Mouse (Mus musculus) midbrain, embryonic 10.5 days (tissue): ENCODE measurements around the gene Baiap2. TPM values are rescaled to one million over a fixed set of nuclear protein-coding genes. Genes with fewer than 3 reads are reported as not detected.

Source experiments
- DNase-seq: peaks from one replicate; pipeline ENCODE4 v3.0.0-alpha.2; 2017; ENCODE audit warnings: low spot score
- H3K27ac ChIP-seq: fragments of 300-500 bp; sonication (generic); replicated peaks from 2 replicates; pipeline ENCODE4 v1.5.1; 2016; ENCODE audit warnings: mild to moderate bottlenecking
- H3K27me3 ChIP-seq: fragments of 300-500 bp; sonication (generic); 2 replicates; pipeline ENCODE4 v1.6.1; 2016; ENCODE audit warnings: low read depth, mild to moderate bottlenecking; ENCODE audit not compliant: poor library complexity, severe bottlenecking
- H3K36me3 ChIP-seq: fragments of 300-500 bp; sonication (generic); 2 replicates; pipeline ENCODE4 v1.6.1; 2016; ENCODE audit warnings: mild to moderate bottlenecking, moderate library complexity
- H3K4me1 ChIP-seq: fragments of 300-500 bp; sonication (generic); 2 replicates; pipeline ENCODE4 v1.6.1; 2016
- H3K4me3 ChIP-seq: fragments of 300-500 bp; sonication (generic); 2 replicates; pipeline ENCODE4 v1.5.1; 2016; ENCODE audit warnings: mild to moderate bottlenecking, moderate library complexity
- H3K9me3 ChIP-seq: fragments of 300-500 bp; sonication (generic); replicated peaks from 2 replicates; pipeline ENCODE4 v1.6.1; 2016; ENCODE audit warnings: mild to moderate bottlenecking
- WGBS: fragments of 180-500 bp; shearing (Covaris S2); methylation state at CpG from one replicate; pipeline ENCODE4 v1.1.7; 2016; 5-methylcytosine and 5-hydroxymethylcytosine counted together
- polyA plus RNA-seq: library from polyadenylated mRNA; unstranded; fragments of >200 nt; fragmentation: Nextera tagmentation; extraction: Ambion mirVana; gene quantifications from 2 replicates; pipeline ENCODE4 v1.2.1, GENCODE M21; 2016

Gene Baiap2
- polyA plus RNA-seq, 1 experiment from 2014 or later = 11.3 TPM

GRCm38 (mm10) chr11:120013174-120013711, 70.7 kb downstream of the Baiap2 start:
- peak overlapping the region; percentile 79 for H3K27ac ChIP-seq
- H3K4me1 ChIP-seq = peaks cover 37% of the 10 kb centered on the region
- no peaks in the 10 kb centered on the region for H3K9me3 ChIP-seq
- H3K36me3 ChIP-seq = 0 out of 2 replicates have a peak, but pooled peaks cover 3% of the 10 kb centered on the region
- peak; percentile 84 for DNase-seq
- peaks cover 60% of the 10 kb centered on the region for H3K27me3 ChIP-seq
- peak overlapping the region; percentile 52 for H3K4me3 ChIP-seq
- WGBS = 18% methylated on average over 21 of the region's 21 CpGs

- no peak for DNase-seq
- H3K36me3 ChIP-seq = 0 out of 2 replicates have a peak, but pooled peaks cover 3% of the 10 kb centered on the region
- no peak overlapping the region for H3K4me3 ChIP-seq
- peaks cover 67% of the 10 kb centered on the region for H3K27me3 ChIP-seq
- H3K4me1 ChIP-seq = peaks cover 52% of the 10 kb centered on the region
- H3K27ac ChIP-seq = no peak overlapping the region
- 85% methylated on average over 4 of the region's 4 CpGs for WGBS
- H3K9me3 ChIP-seq = no peaks in the 10 kb centered on the region
Measured at GRCm38 (mm10) chr11:120014758-120015157, 72.2 kb downstream of the Baiap2 start.

- WGBS = 87% methylated on average over 8 of the region's 8 CpGs
- no peak overlapping the region; the same call in 1 of the 2 replicates for H3K27ac ChIP-seq
Measured at GRCm38 (mm10) chr11:120017011-120017410, 74.4 kb downstream of the Baiap2 start.

GRCm38 (mm10) chr11:120019542-120020440, 77.2 kb downstream of the Baiap2 start:
- H3K27ac ChIP-seq = peak overlapping the region; percentile 74
- 60% methylated on average over 23 of the region's 23 CpGs for WGBS
- peaks cover 70% of the 10 kb centered on the region for H3K4me1 ChIP-seq

More at GRCm38 (mm10) chr11:120017011-120017410, 74.4 kb downstream of the Baiap2 start:
- H3K36me3 ChIP-seq = no peaks in the 10 kb centered on the region
- H3K9me3 ChIP-seq = no peaks in the 10 kb centered on the region
- no peak for DNase-seq
- H3K4me3 ChIP-seq = no peak overlapping the region
- peaks cover 67% of the 10 kb centered on the region for H3K4me1 ChIP-seq
- H3K27me3 ChIP-seq = peaks cover 57% of the 10 kb centered on the region

GRCm38 (mm10) chr11:120021367-120021766, 78.8 kb downstream of the Baiap2 start:
- peak overlapping the region; percentile 74 for H3K27ac ChIP-seq
- WGBS = 93% methylated on average over 16 of the region's 16 CpGs
- DNase-seq = no peak
- peaks cover 70% of the 10 kb centered on the region for H3K4me1 ChIP-seq
- 0 out of 2 replicates have a peak overlapping the region, but pooled peaks have one; percentile 5 for H3K4me3 ChIP-seq
- no peaks in the 10 kb centered on the region for H3K9me3 ChIP-seq
- no peaks in the 10 kb centered on the region for H3K36me3 ChIP-seq
- H3K27me3 ChIP-seq = peaks cover 22% of the 10 kb centered on the region; the same call in 1 of the 2 replicates

More at GRCm38 (mm10) chr11:120019542-120020440, 77.2 kb downstream of the Baiap2 start:
- Histone ChIP-seq H3K27me3 (peaks cover 36% of the 10 kb centered on the region), H3K36me3 (no peaks in the 10 kb centered on the region), H3K4me3 (no peak overlapping the region), H3K9me3 (no peaks in the 10 kb centered on the region)
- peak; percentile 55 for DNase-seq

- H3K9me3 ChIP-seq = no peaks in the 10 kb centered on the region
- DNase-seq = no peak
- peaks cover 22% of the 10 kb centered on the region; the same call in 1 of the 2 replicates for H3K27me3 ChIP-seq
- no peak overlapping the region for H3K4me3 ChIP-seq
- H3K36me3 ChIP-seq = no peaks in the 10 kb centered on the region
- peak overlapping the region; percentile 53 for H3K27ac ChIP-seq
- H3K4me1 ChIP-seq = peaks cover 69% of the 10 kb centered on the region
- WGBS = 63% methylated on average over 8 of the region's 8 CpGs
Measured at GRCm38 (mm10) chr11:120022216-120022615, 79.7 kb downstream of the Baiap2 start.

- Histone ChIP-seq H3K36me3 (no peaks in the 10 kb centered on the region), H3K27me3 (peaks cover 22% of the 10 kb centered on the region; the same call in 1 of the 2 replicates), H3K4me1 (peaks cover 65% of the 10 kb centered on the region), H3K4me3 (no peak overlapping the region), H3K27ac (peak overlapping the region; percentile 53), H3K9me3 (no peaks in the 10 kb centered on the region)
- no peak for DNase-seq
- WGBS = 66% methylated on average over 12 of the region's 12 CpGs
Measured at GRCm38 (mm10) chr11:120022841-120023240, 80.3 kb downstream of the Baiap2 start.

- Histone ChIP-seq H3K9me3 (no peaks in the 10 kb centered on the region), H3K36me3 (no peaks in the 10 kb centered on the region), H3K4me1 (peaks cover 54% of the 10 kb centered on the region), H3K27me3 (0 out of 2 replicates have a peak, but pooled peaks cover 1% of the 10 kb centered on the region), H3K27ac (no peak overlapping the region), H3K4me3 (no peak overlapping the region)
- WGBS = 85% methylated on average over 3 of the region's 3 CpGs
- DNase-seq = no peak
Measured at GRCm38 (mm10) chr11:120026941-120027340, 84.4 kb downstream of the Baiap2 start.

- Histone ChIP-seq H3K27ac (peak overlapping the region; percentile 33), H3K36me3 (no peaks in the 10 kb centered on the region), H3K27me3 (no peaks in the 10 kb centered on the region), H3K9me3 (no peaks in the 10 kb centered on the region), H3K4me1 (peaks cover 52% of the 10 kb centered on the region), H3K4me3 (no peak overlapping the region)
- no peak for DNase-seq
- whole genome bisulfite sequencing = 85% methylated on average over 18 of the region's 18 CpGs
Measured at GRCm38 (mm10) chr11:120028319-120029092, 85.9 kb downstream of the Baiap2 start.

GRCm38 (mm10) chr11:120029431-120030144, 87.0 kb downstream of the Baiap2 start:
- peaks cover 58% of the 10 kb centered on the region for H3K4me1 ChIP-seq

GRCm38 (mm10) chr11:120030145-120030901, 87.8 kb downstream of the Baiap2 start:
- H3K27ac ChIP-seq = peak overlapping the region; percentile 61
- 42% methylated on average over 10 of the region's 10 CpGs for WGBS
- no peaks in the 10 kb centered on the region for H3K27me3 ChIP-seq
- no peaks in the 10 kb centered on the region for H3K36me3 ChIP-seq
- H3K9me3 ChIP-seq = no peaks in the 10 kb centered on the region
- H3K4me1 ChIP-seq = peaks cover 63% of the 10 kb centered on the region
- no peak overlapping the region for H3K4me3 ChIP-seq
- peak; percentile 63 for DNase-seq

More at GRCm38 (mm10) chr11:120029431-120030144, 87.0 kb downstream of the Baiap2 start:
- H3K27me3 ChIP-seq = no peaks in the 10 kb centered on the region
- H3K4me3 ChIP-seq = no peak overlapping the region
- DNase-seq = no peak
- WGBS = 50% methylated on average over 9 of the region's 9 CpGs
- no peaks in the 10 kb centered on the region for H3K9me3 ChIP-seq
- peak overlapping the region; percentile 61 for H3K27ac ChIP-seq
- H3K36me3 ChIP-seq = no peaks in the 10 kb centered on the region
